Mouse (Mus musculus): ENCODE measurements around the gene Echdc2.

The Echdc2 gene

DNA sequence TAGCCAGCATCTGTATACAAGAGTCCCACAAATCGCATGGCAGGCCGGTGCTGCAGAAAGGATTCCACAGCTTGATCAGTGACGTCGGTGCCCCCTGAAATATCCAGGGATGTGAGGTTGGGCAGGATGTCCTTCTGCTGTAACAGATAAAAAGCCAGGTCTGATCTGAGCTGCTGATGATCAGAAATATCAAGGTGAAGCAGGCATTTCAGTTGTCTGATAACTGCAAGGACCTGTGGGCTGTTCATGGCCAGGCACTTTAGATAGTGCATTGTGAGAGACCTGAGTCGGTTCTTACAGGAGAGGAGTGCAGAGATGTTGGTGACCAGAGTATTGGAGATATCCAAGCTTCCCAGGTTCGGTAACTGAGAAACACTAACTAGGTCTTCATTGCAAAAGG is 39.4 kb downstream of the Echdc2 start:
- no peak for DNase-seq

DNA sequence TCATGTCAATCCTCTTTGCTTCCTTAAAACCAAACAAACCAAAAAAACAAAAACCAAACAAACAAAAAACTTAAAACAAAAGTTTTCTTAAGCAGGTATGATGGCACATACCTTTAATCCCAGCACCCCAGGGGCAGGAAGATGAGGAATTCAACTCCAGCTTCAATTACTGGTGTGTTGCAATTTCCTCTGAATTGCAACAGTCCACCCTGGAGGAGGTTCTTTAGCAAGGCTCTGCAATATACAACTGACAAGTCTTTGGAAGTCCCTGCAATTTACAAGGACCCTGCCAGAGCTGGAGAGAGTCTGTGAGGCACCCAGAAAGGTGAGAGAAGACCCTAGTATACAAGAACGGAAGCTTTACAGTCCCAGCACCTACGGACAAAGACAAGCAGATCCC is 47.8 kb downstream of the Echdc2 start:
- no peak for DNase-seq

DNA sequence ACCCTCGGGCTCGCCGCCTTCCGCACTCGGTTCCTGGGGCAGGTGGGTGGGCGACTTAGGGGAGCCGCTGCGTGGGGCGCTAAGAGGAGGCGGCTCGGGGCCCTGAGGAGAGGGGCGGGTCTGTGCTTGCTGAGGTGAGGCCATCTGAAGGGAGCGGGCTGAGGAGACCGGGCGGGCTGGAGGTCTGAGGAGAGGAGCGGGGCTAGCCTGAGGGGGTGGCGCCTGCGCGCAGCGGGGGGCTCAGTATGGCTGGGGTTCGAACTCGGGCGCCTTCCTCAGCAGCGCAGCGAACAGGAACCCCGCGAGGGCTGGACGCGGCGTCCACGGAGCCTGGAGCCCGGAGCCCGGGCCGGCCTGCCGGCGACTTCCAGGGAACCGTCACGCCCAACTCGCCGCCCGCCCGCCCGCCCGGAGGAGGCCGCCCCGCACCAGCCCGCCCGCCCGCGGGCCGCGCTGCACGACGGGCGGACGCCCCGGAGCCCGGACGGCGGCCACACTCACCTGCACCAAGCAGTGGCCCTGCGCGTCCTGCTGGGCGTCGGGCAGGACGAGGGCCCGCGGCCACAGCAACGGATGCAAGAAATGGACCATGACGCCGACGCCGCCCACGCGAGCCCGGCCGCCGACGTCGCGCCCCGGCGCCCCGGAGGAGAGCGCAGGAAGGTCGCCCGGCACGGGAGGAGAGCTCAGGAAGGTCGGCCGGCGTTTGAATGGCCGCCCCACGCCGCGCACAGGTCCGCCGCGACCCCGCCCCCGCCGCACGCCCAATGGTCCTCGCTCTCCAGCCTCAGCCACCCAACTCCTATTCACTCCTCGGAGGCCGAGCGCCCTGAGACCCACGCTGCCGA is 52.3 kb downstream of the Echdc2 start, which contains the start of gene Zyg11a:
Gene Zyg11a (minus strand): TSS at position 717 of the 848 bp plus-strand sequence.
- DNase-seq, result no peak

DNA sequence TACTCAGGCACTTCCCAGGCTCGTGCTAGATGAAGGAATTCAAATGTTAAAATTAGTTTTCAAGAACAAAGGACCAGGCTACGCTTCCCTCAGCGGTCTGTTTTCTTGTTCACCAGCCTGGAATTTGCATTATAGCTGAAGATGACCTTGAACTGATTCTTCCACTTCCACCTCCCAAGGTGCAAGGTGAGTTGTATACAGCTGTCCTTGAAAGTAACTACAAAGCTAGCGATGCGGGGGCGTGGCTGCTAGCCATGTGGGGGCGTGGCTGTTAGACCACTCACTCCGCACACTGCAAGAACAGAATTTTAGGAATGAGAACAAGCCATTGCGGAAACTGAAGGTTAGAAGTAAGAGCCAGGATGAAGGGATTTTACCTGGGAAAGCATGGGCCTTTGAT is 53.8 kb downstream of the Echdc2 start:
- DNase-seq, result peak in 1 of 2 experiments; percentile 10

- no peak for DNase-seq
Observed at GRCm38 (mm10) chr4:108222507-108222906, 57.3 kb downstream of the Echdc2 start.

DNA sequence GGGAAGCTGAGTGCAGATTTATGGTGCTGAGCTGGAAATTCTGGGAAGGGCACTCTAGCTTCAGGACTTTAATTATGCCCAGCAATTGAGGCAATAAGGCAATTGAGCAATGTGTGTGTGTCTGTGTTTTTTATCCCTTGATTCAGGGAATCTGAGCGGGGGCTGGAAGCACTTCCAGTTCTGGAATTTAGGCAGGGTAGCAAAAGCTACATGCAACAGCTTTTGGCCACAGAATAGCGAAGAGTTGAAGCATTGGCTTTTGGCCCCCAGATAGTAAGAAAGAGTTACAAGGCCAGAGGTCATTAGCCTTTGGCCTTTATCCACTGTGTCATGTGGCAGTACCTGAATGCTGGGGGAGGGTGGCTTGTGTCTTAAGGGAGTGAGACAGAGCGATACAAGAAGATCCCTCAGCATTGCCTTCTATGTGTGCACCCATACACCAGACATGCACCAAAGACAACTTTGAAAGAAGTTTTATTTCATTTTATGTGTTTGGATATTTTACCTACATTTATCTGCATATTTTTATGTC is 60.2 kb downstream of the Echdc2 start:
- DNase-seq, result no peak
